Mouse (Mus musculus): ENCODE measurements around the gene Tmem120b. TPM values are rescaled to one million over a fixed set of nuclear protein-coding genes. Genes with fewer than 3 reads are reported as not detected.

Gene Tmem120b
- polyA plus RNA-seq, 1 experiment from 2014 or later, result 26.1 TPM

DNA sequence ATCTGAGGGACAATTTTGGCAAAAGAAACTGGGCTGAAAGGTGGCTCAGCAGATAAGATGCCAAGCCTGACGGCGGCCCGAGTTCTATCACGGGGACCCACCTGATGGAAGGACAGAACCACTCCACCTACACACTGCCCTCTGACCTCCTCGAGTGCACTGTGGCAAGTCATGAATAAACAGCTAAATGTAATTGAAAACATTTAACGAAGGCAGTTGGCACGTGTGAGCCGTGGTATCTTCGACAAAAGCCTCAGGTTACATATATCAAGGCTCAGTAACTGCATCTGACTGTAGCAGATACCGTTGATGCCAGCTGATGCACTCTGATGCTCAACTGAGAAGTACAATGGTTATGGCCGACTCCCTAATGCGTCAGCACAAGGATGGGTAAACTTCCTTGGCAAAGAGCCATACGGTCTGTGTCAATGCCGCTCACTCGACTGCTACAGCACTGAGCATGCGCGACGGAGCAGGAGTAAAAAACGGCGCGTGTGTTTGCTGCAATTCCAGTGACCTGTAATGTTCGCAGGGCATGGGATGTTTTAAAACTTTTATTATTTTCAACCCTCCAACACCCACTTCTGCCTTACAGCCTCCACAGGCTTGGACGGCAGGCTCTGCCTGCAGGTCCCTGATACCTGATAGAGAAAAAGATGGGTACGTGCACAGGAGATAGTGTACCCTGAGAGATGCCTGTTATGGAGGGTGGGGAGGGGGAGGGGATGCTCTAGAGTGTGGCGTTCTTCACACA lies 26.2 kb downstream of the Tmem120b start:
- peaks cover 7% of the 10 kb centered on the region for H3K36me3 ChIP-seq (ENCODE audit: control insufficient read depth, insufficient read depth)
- H3K9me3 ChIP-seq (replicated peaks; ENCODE audit: control insufficient read depth, low read length), result no peaks in the 10 kb centered on the region
- no peaks in the 10 kb centered on the region for H3K27me3 ChIP-seq (ENCODE audit: control insufficient read depth, insufficient read depth, low read depth, low read length)
- ATAC-seq (ENCODE audit: low read depth), result peak; percentile 85
- H3K4me1 ChIP-seq (ENCODE audit: control insufficient read depth, low read depth, low read length), result peaks cover 58% of the 10 kb centered on the region
- 31% methylated on average over 25 of the region's 25 CpGs for WGBS (ENCODE audit: insufficient replicate concordance)
- H3K4me2 ChIP-seq (ENCODE audit: low read depth, low read length), result peak overlapping the region; percentile 61
- peak overlapping the region; percentile 43 for H3K4me3 ChIP-seq (ENCODE audit: low read depth, low read length)
- H3K9ac ChIP-seq (ENCODE audit: low read depth, low read length), result peak overlapping the region; percentile 60
- peak overlapping the region; percentile 99 for H3K27ac ChIP-seq (ENCODE audit: low read length)

DNA sequence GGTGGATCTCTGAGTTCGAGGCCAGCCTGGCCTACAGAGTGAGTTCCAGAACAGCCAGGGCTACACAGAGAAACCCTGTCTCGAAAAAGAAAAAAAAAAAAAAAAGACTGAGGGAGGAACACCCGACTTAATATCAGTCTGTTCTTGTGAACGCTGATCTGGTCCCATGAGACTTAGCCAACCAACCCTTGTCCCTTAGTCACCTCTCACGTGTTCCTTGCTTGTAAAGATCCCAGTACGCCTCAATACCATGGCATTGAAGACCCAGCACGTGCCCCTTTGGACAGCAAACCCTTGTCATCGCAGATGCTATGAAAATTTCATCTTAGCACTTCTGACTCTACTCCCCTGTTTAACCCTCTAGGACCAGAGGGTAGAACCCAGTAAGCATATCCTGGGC lies 28.1 kb downstream of the Tmem120b start:
- WGBS (ENCODE audit: insufficient replicate concordance), result 88% methylated on average over 8 of the region's 8 CpGs
- no peak overlapping the region for H3K27ac ChIP-seq (ENCODE audit: low read length)
- H3K4me1 ChIP-seq (ENCODE audit: control insufficient read depth, low read depth, low read length), result peaks cover 43% of the 10 kb centered on the region
- peaks cover 12% of the 10 kb centered on the region for H3K36me3 ChIP-seq (ENCODE audit: control insufficient read depth, insufficient read depth)
- no peak overlapping the region for H3K4me2 ChIP-seq (ENCODE audit: low read depth, low read length)
- no peak overlapping the region for H3K9ac ChIP-seq (ENCODE audit: low read depth, low read length)
- no peaks in the 10 kb centered on the region for H3K9me3 ChIP-seq (replicated peaks; ENCODE audit: control insufficient read depth, low read length)
- no peak overlapping the region for H3K4me3 ChIP-seq (ENCODE audit: low read depth, low read length)
- no peaks in the 10 kb centered on the region for H3K27me3 ChIP-seq (ENCODE audit: control insufficient read depth, insufficient read depth, low read depth, low read length)
- ATAC-seq (ENCODE audit: low read depth), result no peak

DNA sequence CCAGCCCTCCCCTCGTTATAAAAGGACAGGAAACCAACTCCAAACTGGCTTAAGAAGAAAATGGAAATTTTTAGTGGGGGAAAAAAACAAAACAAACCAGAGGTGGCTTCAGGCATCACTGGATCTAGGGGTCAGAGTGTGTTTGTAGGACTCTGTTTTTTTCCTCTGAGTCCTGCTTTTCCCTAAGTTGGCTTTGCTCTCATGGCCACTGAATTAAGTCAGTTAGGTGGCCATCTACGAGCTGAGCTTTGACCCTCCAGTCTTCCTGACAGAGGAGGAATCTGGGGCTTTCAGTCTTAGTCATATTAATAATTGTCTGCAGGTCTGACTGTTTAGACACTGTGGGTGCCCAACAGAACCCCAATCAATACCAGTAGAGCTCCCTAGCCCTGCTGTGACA lies 30.3 kb downstream of the Tmem120b start:
- no peaks in the 10 kb centered on the region for H3K9me3 ChIP-seq (replicated peaks; ENCODE audit: control insufficient read depth, low read length)
- H3K4me3 ChIP-seq (ENCODE audit: low read depth, low read length), result no peak overlapping the region
- H3K27ac ChIP-seq (ENCODE audit: low read length), result no peak overlapping the region
- no peak overlapping the region for H3K9ac ChIP-seq (ENCODE audit: low read depth, low read length)
- no peak for ATAC-seq (ENCODE audit: low read depth)
- WGBS (ENCODE audit: insufficient replicate concordance), result 77% methylated on average over 2 of the region's 2 CpGs
- peaks cover 28% of the 10 kb centered on the region for H3K4me1 ChIP-seq (ENCODE audit: control insufficient read depth, low read depth, low read length)
- H3K4me2 ChIP-seq (ENCODE audit: low read depth, low read length), result no peak overlapping the region
- H3K36me3 ChIP-seq (ENCODE audit: control insufficient read depth, insufficient read depth), result peaks cover 23% of the 10 kb centered on the region
- no peaks in the 10 kb centered on the region for H3K27me3 ChIP-seq (ENCODE audit: control insufficient read depth, insufficient read depth, low read depth, low read length)

DNA sequence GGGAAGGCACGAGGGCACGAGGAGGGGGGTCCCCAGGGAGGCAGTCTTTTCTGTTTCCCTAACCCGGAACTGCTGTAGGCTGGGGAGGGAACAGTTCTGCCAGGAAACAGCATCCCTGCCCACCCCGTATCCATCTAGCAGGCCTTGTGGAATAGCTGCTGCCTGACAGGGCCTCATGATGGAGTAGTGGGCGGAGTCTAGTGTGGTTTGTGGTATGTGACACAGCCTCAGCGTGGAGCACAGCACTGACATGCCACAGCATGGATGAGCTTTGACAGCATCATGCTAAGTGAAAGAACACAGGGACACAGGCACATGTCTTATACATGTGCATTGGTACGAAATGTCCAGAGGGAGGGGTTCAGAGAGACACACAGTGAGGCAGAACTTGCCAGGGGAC lies 34.2 kb downstream of the Tmem120b start:
- Histone ChIP-seq H3K4me1 (ENCODE audit: control insufficient read depth, low read depth, low read length) (peaks cover 3% of the 10 kb centered on the region; the same call in 1 of the 2 replicates), H3K27ac (ENCODE audit: low read length) (no peak overlapping the region), H3K4me3 (ENCODE audit: low read depth, low read length) (no peak overlapping the region), H3K9ac (ENCODE audit: low read depth, low read length) (no peak overlapping the region), H3K4me2 (ENCODE audit: low read depth, low read length) (no peak overlapping the region), H3K36me3 (ENCODE audit: control insufficient read depth, insufficient read depth) (peaks cover 30% of the 10 kb centered on the region), H3K27me3 (ENCODE audit: control insufficient read depth, insufficient read depth, low read depth, low read length) (no peaks in the 10 kb centered on the region), H3K9me3 (replicated peaks; ENCODE audit: control insufficient read depth, low read length) (no peaks in the 10 kb centered on the region)
- 50% methylated on average over 7 of the region's 7 CpGs for WGBS (ENCODE audit: insufficient replicate concordance)
- ATAC-seq (ENCODE audit: low read depth), result 0 out of 2 replicates have a peak, but pooled peaks have one; percentile 24

DNA sequence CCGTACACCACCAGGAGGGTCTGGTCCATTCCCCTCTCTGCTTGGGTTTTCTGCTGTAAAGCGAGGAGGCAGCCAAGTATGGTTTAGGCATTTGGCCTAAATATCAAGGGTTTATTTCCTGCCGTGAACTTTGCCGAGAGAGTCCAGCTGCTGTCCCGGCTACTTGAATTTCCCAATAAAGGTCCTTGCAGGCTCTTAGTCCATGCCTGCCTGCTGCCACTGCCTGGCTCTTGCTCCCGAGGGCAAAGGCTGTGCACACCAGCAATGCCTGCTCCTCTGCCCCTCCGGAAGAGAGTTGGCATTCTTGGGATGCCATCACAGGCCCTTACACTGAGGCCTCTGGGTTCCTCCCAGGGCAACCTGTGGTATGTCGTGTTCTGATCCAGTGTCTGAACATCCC lies 35.3 kb downstream of the Tmem120b start:
- Histone ChIP-seq H3K27me3 (ENCODE audit: control insufficient read depth, insufficient read depth, low read depth, low read length) (no peaks in the 10 kb centered on the region), H3K4me1 (ENCODE audit: control insufficient read depth, low read depth, low read length) (peaks cover 3% of the 10 kb centered on the region; the same call in 1 of the 2 replicates), H3K4me3 (ENCODE audit: low read depth, low read length) (no peak overlapping the region), H3K9me3 (replicated peaks; ENCODE audit: control insufficient read depth, low read length) (no peaks in the 10 kb centered on the region), H3K9ac (ENCODE audit: low read depth, low read length) (no peak overlapping the region), H3K27ac (ENCODE audit: low read length) (no peak overlapping the region), H3K4me2 (ENCODE audit: low read depth, low read length) (no peak overlapping the region), H3K36me3 (ENCODE audit: control insufficient read depth, insufficient read depth) (peaks cover 25% of the 10 kb centered on the region)
- WGBS (ENCODE audit: insufficient replicate concordance), result 81% methylated on average over 8 of the region's 8 CpGs
- ATAC-seq (ENCODE audit: low read depth), result no peak

DNA sequence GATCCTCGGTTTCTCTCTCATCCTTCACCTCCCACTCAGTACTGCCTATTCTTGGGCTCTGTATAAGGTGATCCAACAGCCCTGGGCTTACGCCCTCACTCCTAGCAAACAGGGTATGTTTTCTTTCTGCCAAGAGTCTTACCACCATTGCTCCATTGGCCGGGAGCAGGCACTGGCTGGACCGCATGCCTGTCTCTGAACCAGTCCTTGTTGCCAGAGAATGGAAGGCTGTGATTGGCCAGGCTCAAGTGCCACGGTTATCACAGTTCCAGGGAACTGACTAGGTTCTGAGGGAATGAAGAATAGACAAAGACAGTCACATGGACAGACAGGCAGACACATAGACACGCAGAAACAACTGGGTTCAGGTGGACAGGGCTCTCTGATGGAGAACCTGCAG lies 36.6 kb downstream of the Tmem120b start:
- ATAC-seq (ENCODE audit: low read depth), result no peak
- H3K9ac ChIP-seq (ENCODE audit: low read depth, low read length), result no peak overlapping the region
- no peak overlapping the region for H3K4me3 ChIP-seq (ENCODE audit: low read depth, low read length)
- H3K36me3 ChIP-seq (ENCODE audit: control insufficient read depth, insufficient read depth), result peaks cover 19% of the 10 kb centered on the region
- H3K9me3 ChIP-seq (replicated peaks; ENCODE audit: control insufficient read depth, low read length), result no peaks in the 10 kb centered on the region
- H3K4me2 ChIP-seq (ENCODE audit: low read depth, low read length), result no peak overlapping the region
- H3K27ac ChIP-seq (ENCODE audit: low read length), result no peak overlapping the region
- no peaks in the 10 kb centered on the region for H3K27me3 ChIP-seq (ENCODE audit: control insufficient read depth, insufficient read depth, low read depth, low read length)
- peaks cover 3% of the 10 kb centered on the region for H3K4me1 ChIP-seq (ENCODE audit: control insufficient read depth, low read depth, low read length)
- 84% methylated on average over 6 of the region's 6 CpGs for WGBS (ENCODE audit: insufficient replicate concordance)

DNA sequence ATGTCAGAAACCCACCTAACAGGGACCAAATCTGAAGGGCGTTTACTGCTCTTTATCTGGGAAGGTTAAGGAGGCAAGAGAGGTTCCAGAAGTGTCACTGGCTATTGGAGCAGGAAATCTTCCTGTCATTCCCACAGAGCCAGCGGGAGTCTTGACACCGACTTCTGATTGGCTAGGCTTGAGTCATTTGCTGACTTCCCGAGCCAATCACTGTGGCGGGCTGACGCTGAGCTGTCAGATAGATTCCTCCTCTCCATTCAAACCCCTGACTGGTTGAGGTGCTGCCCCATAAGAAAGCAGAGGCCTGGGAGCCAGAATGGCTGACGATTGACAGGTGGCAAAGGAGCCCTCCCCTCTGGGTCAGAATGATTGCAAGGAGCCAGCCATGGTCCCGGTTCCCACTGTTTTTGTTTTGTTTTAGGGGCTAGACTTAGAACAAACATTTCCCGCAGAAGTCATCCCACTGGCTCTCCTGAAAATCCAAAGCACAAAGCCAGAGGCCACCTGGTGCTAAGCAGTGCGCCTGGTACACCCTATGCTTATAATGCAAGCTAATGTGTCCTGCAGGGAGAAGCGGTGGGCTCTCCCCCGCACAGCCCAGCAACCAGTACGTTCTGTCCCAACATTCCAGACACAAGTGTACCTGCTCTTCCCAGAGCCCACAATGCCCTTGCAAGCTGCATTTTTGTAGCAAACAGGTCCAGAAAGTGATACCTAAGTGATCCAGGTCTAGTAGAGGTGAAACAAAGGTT lies 41.4 kb downstream of the Tmem120b start:
- no peak overlapping the region for H3K4me3 ChIP-seq (ENCODE audit: low read depth, low read length)
- no peaks in the 10 kb centered on the region for H3K9me3 ChIP-seq (replicated peaks; ENCODE audit: control insufficient read depth, low read length)
- WGBS (ENCODE audit: insufficient replicate concordance), result 61% methylated on average over 13 of the region's 13 CpGs
- H3K4me1 ChIP-seq (ENCODE audit: control insufficient read depth, low read depth, low read length), result no peaks in the 10 kb centered on the region; the same call in 1 of the 2 replicates
- H3K9ac ChIP-seq (ENCODE audit: low read depth, low read length), result no peak overlapping the region
- no peak overlapping the region for H3K4me2 ChIP-seq (ENCODE audit: low read depth, low read length)
- H3K36me3 ChIP-seq (ENCODE audit: control insufficient read depth, insufficient read depth), result no peaks in the 10 kb centered on the region; the same call in 1 of the 2 replicates
- no peak overlapping the region for H3K27ac ChIP-seq (ENCODE audit: low read length)
- peak; percentile 13; the same call in 1 of the 2 replicates for ATAC-seq (ENCODE audit: low read depth)
- no peaks in the 10 kb centered on the region for H3K27me3 ChIP-seq (ENCODE audit: control insufficient read depth, insufficient read depth, low read depth, low read length)

DNA sequence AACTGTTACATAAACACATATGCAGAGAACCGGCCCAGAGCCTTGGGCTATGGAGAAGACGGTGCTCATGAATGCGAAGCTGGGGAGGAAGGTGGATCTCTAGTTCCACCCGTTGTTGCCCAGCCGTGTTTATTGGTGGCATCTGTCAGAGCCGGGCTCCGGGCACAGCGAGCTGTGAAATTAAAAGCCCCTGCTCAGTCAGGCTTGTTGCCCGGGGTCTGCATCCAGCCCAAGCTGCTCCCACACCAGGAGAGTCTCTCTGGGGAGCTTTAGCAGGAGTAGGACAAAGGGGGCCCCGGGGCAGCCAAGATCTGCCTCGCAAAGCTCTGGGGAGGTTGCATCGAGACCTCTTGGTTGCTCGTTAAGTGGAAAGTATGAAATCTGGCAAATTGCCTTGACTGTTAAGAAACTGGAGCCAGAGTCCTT lies 42.1 kb downstream of the Tmem120b start:
- H3K9me3 ChIP-seq (replicated peaks; ENCODE audit: control insufficient read depth, low read length), result no peaks in the 10 kb centered on the region
- no peak overlapping the region for H3K27ac ChIP-seq (ENCODE audit: low read length)
- no peaks in the 10 kb centered on the region for H3K27me3 ChIP-seq (ENCODE audit: control insufficient read depth, insufficient read depth, low read depth, low read length)
- no peak for ATAC-seq (ENCODE audit: low read depth)
- H3K4me2 ChIP-seq (ENCODE audit: low read depth, low read length), result no peak overlapping the region
- no peaks in the 10 kb centered on the region; the same call in 1 of the 2 replicates for H3K4me1 ChIP-seq (ENCODE audit: control insufficient read depth, low read depth, low read length)
- WGBS (ENCODE audit: insufficient replicate concordance), result 91% methylated on average over 13 of the region's 13 CpGs
- H3K36me3 ChIP-seq (ENCODE audit: control insufficient read depth, insufficient read depth), result peaks cover 2% of the 10 kb centered on the region; the same call in 1 of the 2 replicates
- no peak overlapping the region for H3K4me3 ChIP-seq (ENCODE audit: low read depth, low read length)
- H3K9ac ChIP-seq (ENCODE audit: low read depth, low read length), result no peak overlapping the region

DNA sequence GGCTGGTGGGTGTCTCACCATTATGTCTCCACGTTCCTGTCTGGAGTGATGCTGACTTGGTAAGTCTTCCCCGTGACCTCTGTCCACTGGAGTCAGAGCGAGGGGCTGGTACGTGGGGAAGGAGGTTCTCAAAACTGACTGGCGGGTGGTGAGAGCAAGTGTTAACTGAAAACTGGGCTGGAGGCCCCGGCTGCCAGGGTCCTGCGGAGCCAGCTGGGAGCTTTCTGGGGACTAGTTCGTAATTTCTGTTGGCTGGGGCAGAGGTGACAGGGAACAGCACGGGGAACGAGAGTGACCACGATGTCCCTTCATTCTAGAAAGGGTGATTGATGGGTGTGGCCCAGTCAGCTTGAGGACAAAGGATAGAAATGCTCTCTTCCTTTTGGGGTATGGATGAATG lies 45.9 kb downstream of the Tmem120b start:
- Histone ChIP-seq H3K27ac (ENCODE audit: low read length) (no peak overlapping the region), H3K9ac (ENCODE audit: low read depth, low read length) (no peak overlapping the region), H3K9me3 (replicated peaks; ENCODE audit: control insufficient read depth, low read length) (no peaks in the 10 kb centered on the region), H3K4me1 (ENCODE audit: control insufficient read depth, low read depth, low read length) (no peaks in the 10 kb centered on the region), H3K4me2 (ENCODE audit: low read depth, low read length) (no peak overlapping the region), H3K27me3 (ENCODE audit: control insufficient read depth, insufficient read depth, low read depth, low read length) (no peaks in the 10 kb centered on the region), H3K36me3 (ENCODE audit: control insufficient read depth, insufficient read depth) (peaks cover 7% of the 10 kb centered on the region), H3K4me3 (ENCODE audit: low read depth, low read length) (no peak overlapping the region)
- no peak for ATAC-seq (ENCODE audit: low read depth)
- 72% methylated on average over 11 of the region's 11 CpGs for WGBS (ENCODE audit: insufficient replicate concordance)
